Mouse (Mus musculus): ENCODE measurements around the gene Tmem170b. TPM values are rescaled to one million over a fixed set of nuclear protein-coding genes. Genes with fewer than 3 reads are reported as not detected.

Gene Tmem170b
- total RNA-seq, 2 experiments from 2014 or later: 10.0 to 10.9 TPM

GRCm38 (mm10) chr13:41689598-41690045 is 83.9 kb downstream of the Tmem170b start:
- no peak for ATAC-seq (replicated peaks; ENCODE audit: low FRiP score, low TSS enrichment, poor library complexity, severe bottlenecking)

Other genes starting within 250 kb of the Tmem170b start
- 6.8 and 17.0 TPM in 2 replicates for gene Nedd9, start 118.5 kb upstream of the Tmem170b start, total RNA-seq (2014; fragmentation: Nextera tagmentation)
- gene Nedd9, start 118.5 kb upstream of the Tmem170b start, total RNA-seq (2017): 5.9 and 6.4 TPM in 2 replicates
- gene Adtrp, start 241.8 kb downstream of the Tmem170b start, total RNA-seq (2014; fragmentation: Nextera tagmentation): not detected in 2 replicates
- not detected in 2 replicates for gene Adtrp, start 241.8 kb downstream of the Tmem170b start, total RNA-seq (2017)

All from megakaryocyte-erythroid progenitor cell, adult 5-6 weeks (primary cell).